Mouse (Mus musculus) olfactory bulb, adult 2 months (tissue): ENCODE results near the gene Dnajc4.

Experiments
- CTCF ChIP-seq: fragments of 200-500 bp; IDR thresholded peaks from 2 replicates; pipeline ENCODE4 v1.5.1; 2012; ENCODE audit warnings: low read depth, mild to moderate bottlenecking, low read length, moderate library complexity; ENCODE audit not compliant: insufficient read depth
- POLR2A ChIP-seq: fragments of 200-500 bp; IDR thresholded peaks from 2 replicates; pipeline ENCODE4 v1.6.1; 2012; ENCODE audit warnings: mild to moderate bottlenecking, low read depth, low read length, moderate library complexity; ENCODE audit not compliant: insufficient read depth

- peak; percentile 50 for TF ChIP-seq POLR2A
- no peak for TF ChIP-seq CTCF
Observed at GRCm38 (mm10) chr19:6941372-6942248, 50.8 kb downstream of the Dnajc4 start, which contains the start of gene Bad.
